Mouse (Mus musculus): Measurements from ENCODE around the gene Itpr3. TPM values are rescaled to one million over a fixed set of nuclear protein-coding genes. Genes with fewer than 3 reads are reported as not detected.

Gene Itpr3
- polyA plus RNA-seq, 1 experiment: 1.3 TPM

- Histone ChIP-seq H3K9me3 (peaks cover 3% of the 10 kb centered on the region; the same call in 1 of the 2 replicates), H3K27me3 (replicated peaks) (peaks cover 69% of the 10 kb centered on the region), H3K36me3 (replicated peaks; ENCODE audit: low read length) (no peaks in the 10 kb centered on the region), H3K4me3 (replicated peaks) (no peak overlapping the region), H3K4me1 (no peaks in the 10 kb centered on the region)
- TF ChIP-seq FLI1 (IDR thresholded peaks at IDR 0.05; ENCODE audit: low read length) (no peak), GATA1 (IDR thresholded peaks at IDR 0.05; ENCODE audit: borderline replicate concordance, low read length) (no peak)
Observed at GRCm38 (mm10) chr17:27064195-27064594, 7.1 kb downstream of the Itpr3 start.

GRCm38 (mm10) chr17:27066065-27066464 lies 9.0 kb downstream of the Itpr3 start:
- peaks cover 68% of the 10 kb centered on the region for H3K27me3 ChIP-seq (replicated peaks)
- H3K4me1 ChIP-seq: no peaks in the 10 kb centered on the region
- H3K9me3 ChIP-seq: peaks cover 3% of the 10 kb centered on the region; the same call in 1 of the 2 replicates
- no peak overlapping the region for H3K4me3 ChIP-seq (replicated peaks)
- TF ChIP-seq FLI1 (IDR thresholded peaks at IDR 0.05; ENCODE audit: low read length): no peak
- TF ChIP-seq GATA1 (IDR thresholded peaks at IDR 0.05; ENCODE audit: borderline replicate concordance, low read length): no peak
- H3K36me3 ChIP-seq (replicated peaks; ENCODE audit: low read length): no peaks in the 10 kb centered on the region

- H3K27me3 ChIP-seq (replicated peaks): peaks cover 70% of the 10 kb centered on the region
- H3K36me3 ChIP-seq (replicated peaks; ENCODE audit: low read length): no peaks in the 10 kb centered on the region
- H3K4me1 ChIP-seq: peaks cover 4% of the 10 kb centered on the region; the same call in 1 of the 2 replicates
- no peak overlapping the region for H3K4me3 ChIP-seq (replicated peaks)
- no peaks in the 10 kb centered on the region for H3K9me3 ChIP-seq
- TF ChIP-seq GATA1 (IDR thresholded peaks at IDR 0.05; ENCODE audit: borderline replicate concordance, low read length) (no peak), FLI1 (IDR thresholded peaks at IDR 0.05; ENCODE audit: low read length) (no peak)
Observed at GRCm38 (mm10) chr17:27069071-27069470, 12.0 kb downstream of the Itpr3 start.

GRCm38 (mm10) chr17:27070913-27071312 lies 13.8 kb downstream of the Itpr3 start:
- H3K4me3 ChIP-seq (replicated peaks): no peak overlapping the region
- H3K27me3 ChIP-seq (replicated peaks): peaks cover 71% of the 10 kb centered on the region
- H3K36me3 ChIP-seq (replicated peaks; ENCODE audit: low read length): no peaks in the 10 kb centered on the region
- H3K4me1 ChIP-seq: peaks cover 13% of the 10 kb centered on the region; the same call in 1 of the 2 replicates
- no peaks in the 10 kb centered on the region for H3K9me3 ChIP-seq
- TF ChIP-seq GATA1 (IDR thresholded peaks at IDR 0.05; ENCODE audit: borderline replicate concordance, low read length): no peak
- TF ChIP-seq FLI1 (IDR thresholded peaks at IDR 0.05; ENCODE audit: low read length): no peak

- no peak overlapping the region for H3K4me3 ChIP-seq (replicated peaks)
- no peaks in the 10 kb centered on the region for H3K9me3 ChIP-seq
- TF ChIP-seq FLI1 (IDR thresholded peaks at IDR 0.05; ENCODE audit: low read length): no peak
- TF ChIP-seq GATA1 (IDR thresholded peaks at IDR 0.05; ENCODE audit: borderline replicate concordance, low read length): no peak
- peaks cover 68% of the 10 kb centered on the region for H3K27me3 ChIP-seq (replicated peaks)
- H3K4me1 ChIP-seq: peaks cover 16% of the 10 kb centered on the region; the same call in 1 of the 2 replicates
- no peaks in the 10 kb centered on the region for H3K36me3 ChIP-seq (replicated peaks; ENCODE audit: low read length)
Observed at GRCm38 (mm10) chr17:27071630-27072029, 14.5 kb downstream of the Itpr3 start.

GRCm38 (mm10) chr17:27072363-27072762 lies 15.3 kb downstream of the Itpr3 start:
- peaks cover 4% of the 10 kb centered on the region for H3K9me3 ChIP-seq
- no peaks in the 10 kb centered on the region for H3K36me3 ChIP-seq (replicated peaks; ENCODE audit: low read length)
- no peak overlapping the region for H3K4me3 ChIP-seq (replicated peaks)
- H3K27me3 ChIP-seq (replicated peaks): peaks cover 63% of the 10 kb centered on the region
- H3K4me1 ChIP-seq: peaks cover 18% of the 10 kb centered on the region; the same call in 1 of the 2 replicates
- no peak for TF ChIP-seq GATA1 (IDR thresholded peaks at IDR 0.05; ENCODE audit: borderline replicate concordance, low read length)
- TF ChIP-seq FLI1 (IDR thresholded peaks at IDR 0.05; ENCODE audit: low read length): no peak

- H3K4me3 ChIP-seq (replicated peaks): no peak overlapping the region
- no peaks in the 10 kb centered on the region for H3K36me3 ChIP-seq (replicated peaks; ENCODE audit: low read length)
- peaks cover 18% of the 10 kb centered on the region; the same call in 1 of the 2 replicates for H3K4me1 ChIP-seq
- H3K27me3 ChIP-seq (replicated peaks): peaks cover 63% of the 10 kb centered on the region
- TF ChIP-seq GATA1 (IDR thresholded peaks at IDR 0.05; ENCODE audit: borderline replicate concordance, low read length): no peak
- TF ChIP-seq FLI1 (IDR thresholded peaks at IDR 0.05; ENCODE audit: low read length): no peak
- peaks cover 11% of the 10 kb centered on the region for H3K9me3 ChIP-seq
Observed at GRCm38 (mm10) chr17:27073126-27073525, 16.0 kb downstream of the Itpr3 start.

- H3K4me3 ChIP-seq (replicated peaks): no peak overlapping the region
- H3K27me3 ChIP-seq (replicated peaks): peaks cover 63% of the 10 kb centered on the region
- H3K4me1 ChIP-seq: peaks cover 21% of the 10 kb centered on the region
- H3K36me3 ChIP-seq (replicated peaks; ENCODE audit: low read length): no peaks in the 10 kb centered on the region
- peaks cover 11% of the 10 kb centered on the region for H3K9me3 ChIP-seq
- TF ChIP-seq GATA1 (IDR thresholded peaks at IDR 0.05; ENCODE audit: borderline replicate concordance, low read length) (no peak), FLI1 (IDR thresholded peaks at IDR 0.05; ENCODE audit: low read length) (no peak)
Observed at GRCm38 (mm10) chr17:27073778-27074177, 16.7 kb downstream of the Itpr3 start.

GRCm38 (mm10) chr17:27074236-27074635 lies 17.1 kb downstream of the Itpr3 start:
- Histone ChIP-seq H3K4me1 (peaks cover 24% of the 10 kb centered on the region), H3K27me3 (replicated peaks) (peaks cover 62% of the 10 kb centered on the region), H3K9me3 (peaks cover 11% of the 10 kb centered on the region), H3K4me3 (replicated peaks) (peak overlapping the region; percentile 23), H3K36me3 (replicated peaks; ENCODE audit: low read length) (no peaks in the 10 kb centered on the region)
- TF ChIP-seq GATA1 (IDR thresholded peaks at IDR 0.05; ENCODE audit: borderline replicate concordance, low read length) (no peak), FLI1 (IDR thresholded peaks at IDR 0.05; ENCODE audit: low read length) (no peak)

GRCm38 (mm10) chr17:27074849-27075745 lies 18.0 kb downstream of the Itpr3 start:
- H3K36me3 ChIP-seq (replicated peaks; ENCODE audit: low read length): no peaks in the 10 kb centered on the region
- no peak overlapping the region for H3K4me3 ChIP-seq (replicated peaks)
- peaks cover 53% of the 10 kb centered on the region for H3K27me3 ChIP-seq (replicated peaks)
- TF ChIP-seq FLI1 (IDR thresholded peaks at IDR 0.05; ENCODE audit: low read length) (no peak), GATA1 (IDR thresholded peaks at IDR 0.05; ENCODE audit: borderline replicate concordance, low read length) (no peak)
- H3K4me1 ChIP-seq: peaks cover 31% of the 10 kb centered on the region
- peaks cover 11% of the 10 kb centered on the region for H3K9me3 ChIP-seq
